Mouse (Mus musculus) cerebellum, adult 2 months (tissue): ENCODE results near the gene Pirt. TPM values are rescaled to one million over a fixed set of nuclear protein-coding genes. Genes with fewer than 3 reads are reported as not detected.

ENCODE experiments used
- DNase-seq, 2 experiments: peaks; one replicate each; pipeline ENCODE4 v3.0.0; 2021
- H3K27ac ChIP-seq: fragments of 200-500 bp; 2 replicates; pipeline ENCODE4 v1.5.1; 2012; ENCODE audit warnings: low read length, control low read depth, inconsistent platforms; ENCODE audit not compliant: insufficient read depth
- H3K27me3 ChIP-seq: fragments of 200-500 bp; 2 replicates; pipeline ENCODE4 v1.6.1; 2012; ENCODE audit warnings: inconsistent platforms, mild to moderate bottlenecking, low read length, moderate library complexity; ENCODE audit not compliant: control insufficient read depth, insufficient read depth
- H3K4me1 ChIP-seq: fragments of 200-500 bp; 2 replicates; pipeline ENCODE4 v1.6.1; 2011; ENCODE audit warnings: low read length; ENCODE audit not compliant: control insufficient read depth, insufficient read depth
- H3K4me3 ChIP-seq: fragments of 200-500 bp; replicated peaks from 2 replicates; pipeline ENCODE3; 2011; ENCODE audit warnings: mild to moderate bottlenecking, low read depth, low read length, control low read depth; ENCODE audit not compliant: insufficient read depth
- CTCF ChIP-seq: fragments of 200-500 bp; IDR thresholded peaks from 2 replicates; pipeline ENCODE4 v1.5.1; 2011; ENCODE audit warnings: low read depth, mild to moderate bottlenecking, control low read depth, low read length, moderate library complexity, borderline replicate concordance; ENCODE audit not compliant: insufficient read depth
- POLR2A ChIP-seq: fragments of 200-500 bp; IDR thresholded peaks from 2 replicates; pipeline ENCODE4 v1.6.1; 2011; ENCODE audit warnings: low read length, control low read depth, borderline replicate concordance; ENCODE audit not compliant: insufficient read depth
- WGBS: fragments of 180-500 bp; shearing (Covaris S2); methylation state at CpG from one replicate; pipeline ENCODE4 v1.1.7; 2018; 5-methylcytosine and 5-hydroxymethylcytosine counted together
- polyA plus RNA-seq: library from polyadenylated mRNA; depleted of rRNA; stranded (reverse); fragments of >200 nt; gene quantifications from 2 replicates; pipeline ENCODE4 v1.2.3, GENCODE M21; 2012; rRNA removed

Gene Pirt
- polyA plus RNA-seq, 1 experiment, result 0.43 TPM

- Histone ChIP-seq H3K4me3 (no peak overlapping the region), H3K27me3 (no peaks in the 10 kb centered on the region), H3K4me1 (no peaks in the 10 kb centered on the region), H3K27ac (no peak overlapping the region)
- TF ChIP-seq CTCF (no peak), POLR2A (no peak)
- WGBS, result 86% methylated on average over 12 of the region's 12 CpGs
- DNase-seq, result no peak
These were observed 49.8 kb downstream of the Pirt start for GRCm38 (mm10) chr11:66961447-66962176.

GRCm38 (mm10) chr11:66963462-66963861, 51.7 kb downstream of the Pirt start:
- Histone ChIP-seq H3K4me1 (no peaks in the 10 kb centered on the region), H3K27ac (no peak overlapping the region), H3K27me3 (no peaks in the 10 kb centered on the region), H3K4me3 (no peak overlapping the region)
- 97% methylated on average over 1 of the region's 1 CpGs for WGBS
- TF ChIP-seq POLR2A (no peak), CTCF (no peak)
- DNase-seq, result no peak

GRCm38 (mm10) chr11:66966500-66967116, 54.8 kb downstream of the Pirt start:
- Histone ChIP-seq H3K4me1 (no peaks in the 10 kb centered on the region), H3K4me3 (no peak overlapping the region), H3K27me3 (no peaks in the 10 kb centered on the region), H3K27ac (no peak overlapping the region)
- 37% methylated on average over 7 of the region's 7 CpGs for WGBS
- DNase-seq, result no peak
- no peak for TF ChIP-seq CTCF
- TF ChIP-seq POLR2A, result no peak

DNA sequence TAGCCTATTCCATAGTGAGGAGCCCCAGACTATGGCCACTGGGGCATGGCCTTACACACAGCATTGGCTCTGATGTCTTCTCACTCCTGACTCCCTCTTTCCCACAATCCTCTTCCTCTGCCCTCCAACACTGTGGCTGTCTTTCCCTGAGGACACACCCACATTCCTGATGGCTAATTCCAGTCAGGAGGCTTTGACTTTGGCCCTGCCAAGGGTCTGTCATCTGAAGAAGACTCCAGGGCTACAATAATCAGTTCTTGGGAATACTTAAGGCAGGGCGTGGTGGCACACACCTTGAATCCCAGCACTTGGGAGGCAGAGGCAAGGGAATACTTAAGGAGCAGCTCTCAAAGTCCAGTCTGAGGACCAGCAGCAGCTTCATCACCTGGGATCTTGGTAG, 56.8 kb downstream of the Pirt start:
- TF ChIP-seq CTCF (no peak), POLR2A (no peak)
- no peaks in the 10 kb centered on the region for H3K4me1 ChIP-seq
- 91% methylated on average over 1 of the region's 1 CpGs for WGBS

GRCm38 (mm10) chr11:66973507-66973906, 61.7 kb downstream of the Pirt start:
- no peak overlapping the region for H3K27ac ChIP-seq
- DNase-seq, result no peak
- no peaks in the 10 kb centered on the region for H3K4me1 ChIP-seq
- no peaks in the 10 kb centered on the region for H3K27me3 ChIP-seq
- WGBS, result 90% methylated on average over 3 of the region's 3 CpGs
- no peak overlapping the region for H3K4me3 ChIP-seq
- no peak for TF ChIP-seq POLR2A
- no peak for TF ChIP-seq CTCF

More for the DNA sequence above, 56.8 kb downstream of the Pirt start:
- H3K27me3 ChIP-seq, result no peaks in the 10 kb centered on the region
- no peak overlapping the region for H3K27ac ChIP-seq
- no peak for DNase-seq
- no peak overlapping the region for H3K4me3 ChIP-seq

DNA sequence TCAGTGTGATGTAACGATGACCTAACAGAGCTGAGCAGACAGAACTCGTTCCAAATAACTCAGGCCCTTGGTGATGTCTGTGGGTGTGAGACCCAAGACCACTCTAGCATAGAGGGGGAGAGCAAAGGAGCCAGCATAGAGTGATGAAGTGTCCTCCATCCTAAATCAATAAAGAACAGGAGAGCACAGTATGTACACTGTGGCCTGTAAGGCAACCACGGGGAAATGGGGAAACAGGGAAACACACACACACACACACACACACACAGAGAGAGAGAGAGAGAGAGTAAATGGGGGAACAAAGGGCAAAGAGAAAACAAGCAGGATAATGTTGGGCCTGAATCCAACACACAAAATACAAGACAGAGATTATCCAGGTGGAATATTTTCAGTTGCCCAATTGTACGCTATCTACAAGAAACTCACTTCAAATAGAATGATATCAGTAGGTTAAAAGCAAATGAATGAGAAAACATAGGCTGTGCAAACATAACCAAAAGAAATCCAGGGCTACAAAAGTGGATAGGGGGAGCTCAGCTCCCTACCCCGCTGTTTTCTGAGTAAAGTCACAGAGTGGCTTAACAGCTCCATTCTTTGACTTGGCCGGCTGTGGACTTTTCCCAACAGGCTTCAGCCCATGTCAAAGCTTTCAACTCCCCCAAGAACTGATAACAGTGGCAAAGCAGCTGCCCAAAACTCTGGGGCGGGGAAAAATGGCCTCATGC, 64.0 kb downstream of the Pirt start:
- H3K4me3 ChIP-seq, result no peak overlapping the region
- no peaks in the 10 kb centered on the region for H3K4me1 ChIP-seq
- no peak for DNase-seq
- H3K27me3 ChIP-seq, result no peaks in the 10 kb centered on the region
- TF ChIP-seq CTCF (no peak), POLR2A (no peak)
- 93% methylated on average over 7 of the region's 7 CpGs for WGBS
- H3K27ac ChIP-seq, result no peak overlapping the region

Other genes starting within 250 kb of the Pirt start
- gene Tmem238l, start 44.7 kb downstream of the Pirt start, polyA plus RNA-seq, result not detected in 2 replicates
- gene Tmem220, start 113.2 kb downstream of the Pirt start, polyA plus RNA-seq, result 0.75 and 1.5 TPM in 2 replicates
- gene Adprm, start 140.6 kb downstream of the Pirt start, polyA plus RNA-seq, result 28.9 and 29.0 TPM in 2 replicates
- gene Sco1, start 140.7 kb downstream of the Pirt start, polyA plus RNA-seq, result 7.4 and 8.6 TPM in 2 replicates
- gene Myh3, start 166.3 kb downstream of the Pirt start, polyA plus RNA-seq, result 0.08 and 0.11 TPM in 2 replicates